Mouse (Mus musculus): ENCODE measurements at regions not wholly inside any gene's neighbourhood (a gene's known extent, or its start where the extent isn't known, plus 50 kb on each side); places are given as distances from the start of the nearest gene placed in this dataset.

DNA sequence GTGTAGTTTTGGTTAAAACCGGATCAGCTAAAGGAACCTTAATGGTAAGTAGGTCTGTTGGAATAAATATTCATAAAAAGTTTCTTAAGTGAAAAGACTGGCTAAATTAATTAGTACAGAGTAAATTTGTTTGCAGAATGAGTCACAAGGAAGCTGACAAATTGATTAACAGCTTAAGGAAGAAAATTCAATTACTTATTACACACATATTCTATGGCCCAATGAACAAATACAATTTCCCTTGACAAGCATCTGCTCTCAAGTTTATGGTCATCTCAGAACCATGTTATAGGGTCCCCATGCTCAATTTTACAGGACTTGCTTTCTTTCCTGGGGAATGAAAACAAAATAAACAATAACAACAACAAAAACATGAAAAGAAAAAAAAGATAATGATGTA is 231.4 kb upstream of the Frg1 start:
- no peak for DNase-seq

DNA sequence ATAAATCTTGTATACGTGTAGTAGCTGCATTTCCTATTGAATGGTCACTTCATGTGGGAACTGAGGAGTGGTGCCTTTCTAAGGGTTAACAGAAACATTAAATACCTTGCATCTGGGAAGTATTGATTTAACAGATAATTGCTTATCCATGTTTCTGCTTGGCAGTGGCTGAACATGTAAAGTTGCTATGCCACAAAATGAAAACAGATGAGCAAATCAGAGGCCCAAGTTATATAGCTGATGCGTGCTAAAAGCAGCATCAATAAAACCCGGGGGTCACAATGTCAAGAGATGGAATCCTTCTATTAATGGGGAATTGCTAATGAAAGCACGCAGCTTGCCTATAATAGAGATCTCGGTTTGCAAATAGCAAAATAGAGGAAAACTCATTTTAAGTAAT is 227.8 kb upstream of the Frg1 start:
- no peak for DNase-seq

DNA sequence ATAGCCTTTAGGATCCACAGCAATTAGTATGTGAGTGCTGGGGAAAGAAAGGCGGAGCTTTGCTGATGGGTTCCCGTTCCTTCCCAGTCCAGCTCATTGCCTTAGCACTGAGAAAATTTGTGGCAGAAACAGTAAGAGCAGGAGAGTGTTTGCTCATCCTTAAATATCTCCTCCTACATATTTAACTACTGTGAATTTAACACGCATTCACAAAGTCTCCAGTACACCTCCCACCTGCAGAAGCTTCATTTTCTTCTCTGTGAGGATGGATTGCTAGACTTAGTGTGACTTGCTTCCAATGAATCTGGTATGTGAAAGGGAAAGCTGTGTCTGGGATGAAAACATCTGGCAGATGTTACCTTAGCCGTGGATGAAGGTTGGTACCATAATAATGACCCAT is 207.0 kb upstream of the Frg1 start:
- no peak for DNase-seq

DNA sequence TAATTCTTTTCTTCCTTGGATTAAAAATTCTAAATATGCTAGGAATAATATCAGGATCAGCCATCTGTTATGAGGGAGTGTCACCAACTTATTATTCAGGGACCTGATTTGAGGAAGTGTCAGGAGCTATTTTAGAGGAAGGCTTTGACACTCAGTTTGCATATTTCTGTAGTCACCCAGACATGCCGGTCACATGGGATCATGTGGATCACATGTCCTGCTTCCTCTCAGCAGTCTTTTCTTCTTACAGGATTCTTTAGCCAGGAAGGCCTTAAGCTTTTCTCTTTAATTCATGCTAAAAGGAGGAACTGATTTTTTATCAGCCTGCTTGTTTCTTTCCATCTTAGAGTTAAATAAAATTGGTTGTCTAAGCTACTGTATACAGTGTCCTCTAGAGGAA is 183.4 kb upstream of the Frg1 start:
- DNase-seq = no peak

DNA sequence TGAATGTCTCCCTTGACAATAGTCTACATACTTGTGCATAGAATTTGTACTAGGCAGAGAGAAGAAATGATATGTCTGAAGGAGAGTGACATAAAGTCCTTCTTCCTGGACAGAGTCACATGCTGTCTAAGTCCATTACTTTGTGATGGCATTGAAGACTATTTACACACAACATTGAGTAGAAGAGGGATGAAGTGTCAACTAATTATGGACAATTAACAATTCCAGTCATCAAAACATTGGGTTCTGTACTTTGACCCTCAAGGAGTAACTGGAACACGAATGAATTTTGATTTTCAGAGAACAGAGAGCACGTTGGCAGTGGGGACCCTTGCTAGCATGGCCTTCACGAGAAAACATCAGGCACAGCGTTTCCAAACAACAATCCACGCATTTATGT is 177.6 kb upstream of the Frg1 start:
- no peak for DNase-seq

DNA sequence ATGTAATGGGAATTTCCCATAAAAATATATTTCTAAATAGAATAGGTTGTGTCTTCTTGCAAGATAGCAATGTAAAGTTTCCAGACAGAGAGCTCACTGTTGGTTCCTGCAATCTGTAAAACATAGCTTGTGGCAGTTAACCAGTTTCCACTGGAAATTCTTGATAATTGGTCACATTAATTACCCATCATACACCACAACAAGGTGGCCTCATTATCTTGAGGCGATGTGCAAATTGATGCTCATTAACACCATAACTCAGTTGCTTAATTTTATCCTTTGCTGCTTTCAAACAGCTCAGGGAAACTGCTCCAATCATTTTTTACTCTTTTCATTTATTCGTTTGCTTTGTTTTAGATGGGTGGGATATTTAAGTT is 176.8 kb upstream of the Frg1 start:
- no peak for DNase-seq

DNA sequence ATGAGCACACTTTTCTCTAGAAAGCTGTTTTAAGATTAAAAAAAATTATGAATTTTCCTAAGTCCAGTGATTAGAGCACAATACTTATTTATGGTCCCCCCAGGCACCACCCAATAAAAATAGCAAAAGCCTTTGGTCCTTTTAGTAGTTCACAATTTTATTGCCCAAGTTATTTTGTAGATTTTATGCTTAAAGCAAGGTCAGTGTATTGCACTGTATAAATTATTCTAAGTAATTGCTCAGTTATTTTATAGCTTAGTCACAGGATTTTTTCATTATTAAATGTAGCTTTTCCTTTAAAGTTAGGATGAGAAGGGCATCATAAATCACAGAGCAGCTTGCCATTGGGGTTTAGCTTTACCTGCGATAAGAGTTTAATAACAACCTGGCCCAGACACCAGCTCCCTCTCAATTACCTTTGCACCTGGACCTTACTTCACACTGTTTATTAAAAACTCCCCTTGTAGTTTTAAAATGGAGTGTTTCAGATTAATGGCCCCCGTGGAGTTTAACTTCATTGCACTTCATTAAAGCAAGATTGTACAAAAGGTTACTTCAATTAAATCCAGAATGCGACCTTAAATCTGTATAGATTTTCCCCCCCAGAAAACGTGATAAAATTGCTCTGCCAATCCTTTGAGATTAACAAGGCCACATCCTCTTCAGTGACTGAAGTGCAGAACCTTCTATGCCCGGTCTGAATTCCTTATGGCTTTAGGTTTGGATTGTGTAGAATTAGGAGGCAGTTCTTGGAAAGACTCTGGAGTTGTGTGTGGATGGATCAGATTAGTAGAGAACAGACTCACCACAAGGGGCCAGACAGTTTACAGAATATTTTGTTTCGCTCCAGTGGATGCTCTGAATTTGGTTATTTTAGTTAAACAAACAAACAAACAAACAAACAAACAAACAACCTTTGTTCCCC is 176.1 kb upstream of the Frg1 start:
- DNase-seq = no peak

DNA sequence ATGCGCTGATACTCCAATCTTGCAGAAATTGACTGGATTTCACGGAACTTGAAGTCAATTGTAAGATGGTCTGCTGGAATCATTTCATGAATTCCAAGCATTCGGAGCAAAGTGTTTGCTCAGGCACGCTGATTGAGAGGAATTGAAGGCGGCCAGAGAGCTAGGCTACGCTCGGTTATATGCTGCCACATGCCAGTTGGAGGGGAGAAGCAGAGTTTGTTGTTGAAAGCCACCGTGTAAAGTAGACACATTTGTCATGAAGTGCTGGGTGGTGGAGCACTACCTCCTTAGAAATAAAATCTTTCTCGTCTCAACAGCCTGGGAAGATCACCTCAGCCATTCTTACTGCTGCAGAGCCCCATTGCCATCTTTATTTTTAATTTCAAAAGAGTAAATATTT is 175.3 kb upstream of the Frg1 start:
- no peak for DNase-seq

DNA sequence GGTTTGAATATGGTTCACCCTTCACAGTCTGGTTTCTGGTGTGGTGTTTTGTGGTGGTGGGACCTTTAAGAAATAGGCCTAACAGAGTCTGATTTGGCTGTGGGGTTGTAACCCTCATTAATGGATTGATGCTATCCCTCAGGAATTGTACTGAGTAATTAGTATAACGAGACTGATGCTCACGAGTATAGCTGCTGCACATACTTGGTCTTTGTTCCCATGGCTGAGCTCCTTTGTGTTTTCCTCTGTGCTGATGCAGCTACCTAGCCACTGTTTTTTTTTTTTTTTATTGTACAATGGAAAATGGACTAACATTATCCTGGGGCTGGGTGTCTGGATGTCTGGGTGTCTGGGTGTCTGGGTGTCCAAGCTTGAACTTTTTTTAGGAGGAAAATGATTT is 171.3 kb upstream of the Frg1 start:
- no peak for DNase-seq

DNA sequence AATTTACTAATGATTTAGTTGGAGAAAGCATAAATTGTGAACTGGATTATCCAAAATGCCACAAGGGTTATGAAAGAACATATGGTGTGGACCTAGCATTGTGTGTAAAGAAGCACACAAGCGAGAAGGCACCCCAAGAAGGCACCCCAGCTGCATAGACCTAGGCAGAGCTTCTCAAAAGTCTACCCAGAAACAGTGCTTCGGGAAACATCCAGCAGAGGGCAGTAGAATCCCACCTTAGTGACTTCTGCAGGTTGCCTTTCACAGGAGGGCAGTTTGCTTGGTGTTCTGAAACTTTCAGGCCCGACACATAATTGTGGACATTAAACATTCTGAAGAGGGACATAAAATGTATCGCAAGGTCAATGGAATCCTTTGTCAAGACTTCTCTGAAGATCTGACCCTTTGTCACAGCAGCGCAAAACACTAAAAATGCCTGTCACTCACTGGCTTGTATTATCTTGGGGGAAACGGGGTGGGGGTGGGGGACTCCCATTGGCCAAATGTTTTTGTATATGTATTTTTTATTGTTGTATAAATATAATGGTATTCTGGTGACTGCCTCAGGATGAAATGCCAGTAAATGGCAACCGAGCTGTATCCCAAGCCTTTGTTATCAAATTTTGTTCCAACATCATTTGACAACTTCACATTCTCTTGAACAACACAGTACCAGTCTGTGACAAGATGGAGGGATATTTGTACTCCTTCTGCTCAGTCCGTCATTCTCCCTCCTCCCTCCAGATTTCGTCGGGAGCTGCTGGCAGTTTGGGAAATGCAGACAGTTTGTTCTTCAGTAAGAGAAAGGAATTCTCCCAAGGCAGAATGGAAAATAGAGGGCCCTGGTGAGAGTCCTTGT is 156.4 kb upstream of the Frg1 start:
- DNase-seq = peak; percentile 49

DNA sequence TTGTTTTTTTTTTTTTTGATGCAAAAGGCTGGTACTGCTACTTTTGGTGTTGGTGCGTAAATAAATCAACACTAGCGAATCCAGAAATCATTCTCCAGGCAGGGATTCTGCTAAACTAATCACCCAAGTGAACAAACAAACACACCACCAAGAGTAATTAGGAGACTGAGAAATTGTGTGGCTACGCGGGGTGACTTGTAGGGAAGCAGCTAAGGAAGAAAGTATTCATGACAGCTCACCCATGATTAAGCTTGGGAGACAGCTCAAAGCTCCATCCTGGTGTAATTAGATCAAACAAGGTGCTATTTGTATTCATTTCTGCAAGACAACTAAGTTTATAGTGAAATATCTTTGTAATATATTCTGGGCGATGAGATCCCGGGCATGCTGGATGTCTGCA is 153.7 kb upstream of the Frg1 start:
- no peak for DNase-seq

DNA sequence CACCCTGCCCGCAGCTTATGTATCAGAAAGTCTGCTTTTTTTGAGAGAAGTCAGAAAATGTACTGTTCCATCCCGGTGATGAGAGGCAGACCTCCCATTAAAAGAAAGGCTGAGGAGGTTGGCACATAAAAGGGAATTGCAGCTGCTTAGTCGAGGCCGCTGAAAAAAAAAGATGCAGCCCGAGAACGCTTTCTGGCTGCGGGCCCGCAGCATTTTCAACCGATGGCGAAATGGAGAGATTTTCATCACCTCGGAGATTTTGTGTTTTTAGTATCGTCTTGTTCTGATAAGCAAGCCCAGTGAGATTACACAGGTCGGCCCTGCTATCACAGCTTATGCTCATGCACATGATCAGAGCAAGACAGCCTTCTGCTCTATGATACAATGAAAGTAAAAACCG is 145.1 kb upstream of the Frg1 start:
- DNase-seq = no peak

DNA sequence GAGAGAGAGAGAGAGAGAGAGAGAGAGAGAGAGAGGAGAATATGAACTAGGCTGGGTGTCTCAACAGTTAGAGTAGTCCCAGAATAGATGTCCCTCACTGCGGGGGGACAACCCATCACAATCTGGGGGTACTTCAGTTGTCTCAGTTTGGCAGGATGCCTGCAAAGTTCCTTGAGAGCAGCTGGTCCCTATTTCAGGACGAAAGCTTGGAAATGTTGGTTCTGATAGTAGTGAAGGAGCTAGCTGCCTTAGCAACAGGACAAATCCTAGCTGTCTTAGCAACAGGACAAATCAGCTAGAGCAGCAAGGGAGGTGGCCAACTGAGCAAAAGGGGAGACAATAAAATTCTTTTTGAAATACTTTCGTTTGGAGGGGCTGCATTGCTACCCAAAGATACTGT is 139.9 kb upstream of the Frg1 start:
- DNase-seq = no peak

DNA sequence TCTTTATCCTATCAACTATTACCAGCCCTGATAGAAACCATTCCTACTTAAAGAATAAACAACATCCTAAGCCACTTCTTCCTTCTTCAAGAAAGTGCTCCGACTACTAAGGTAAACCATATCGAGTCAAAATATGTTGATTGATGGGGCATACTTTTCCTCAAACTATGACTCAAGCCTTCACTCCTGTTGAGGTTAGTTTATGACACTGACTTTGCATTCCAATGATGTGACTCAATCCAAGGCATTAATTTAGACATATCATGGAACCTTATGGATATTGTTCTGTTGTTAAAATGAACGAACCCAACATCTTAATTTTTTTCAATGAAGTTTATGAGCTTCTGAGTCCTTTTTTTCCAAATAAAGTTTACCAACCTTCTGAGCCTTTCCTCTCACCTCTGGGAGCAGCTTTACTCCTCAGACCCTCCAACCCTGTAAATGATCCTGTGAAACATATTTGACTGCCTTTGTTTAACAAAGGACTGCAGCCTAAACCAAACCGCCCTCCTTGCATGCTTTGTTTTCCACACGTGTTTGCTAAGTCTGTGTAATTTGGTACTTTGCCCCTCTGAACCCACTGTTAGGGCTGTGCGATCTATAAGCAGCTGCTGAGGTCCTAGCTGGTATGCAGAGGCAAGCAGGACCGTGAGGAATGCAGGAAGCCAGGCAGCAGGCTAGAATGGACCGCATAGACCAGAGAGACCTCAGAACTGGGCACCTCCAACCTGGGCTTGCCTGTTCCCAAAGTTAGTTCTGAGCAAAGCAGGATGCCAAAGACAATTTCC is 136.1 kb upstream of the Frg1 start:
- DNase-seq = no peak

DNA sequence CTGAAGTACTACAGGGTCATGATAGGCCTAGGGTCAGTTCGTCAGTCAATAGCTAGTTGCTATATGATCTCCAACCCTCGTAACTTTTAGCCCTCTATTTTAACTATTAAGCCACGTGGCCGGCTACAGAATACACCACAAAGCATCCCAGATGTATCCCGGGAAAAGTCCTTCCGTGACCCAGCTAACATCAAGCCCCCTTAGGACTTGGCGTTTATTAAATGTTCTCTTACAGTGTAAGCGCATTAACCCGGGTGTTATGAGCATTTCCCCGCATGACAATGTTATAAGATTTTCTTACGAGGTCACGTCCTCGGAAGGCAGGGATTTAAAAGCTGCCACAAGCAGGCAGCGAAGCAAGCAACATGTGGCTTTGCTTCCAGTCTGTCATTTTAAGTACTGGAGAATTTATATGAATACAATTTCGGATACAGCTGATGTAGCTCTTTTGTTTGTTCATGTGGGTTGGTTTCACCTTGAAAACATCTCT is 135.1 kb upstream of the Frg1 start:
- no peak for DNase-seq

DNA sequence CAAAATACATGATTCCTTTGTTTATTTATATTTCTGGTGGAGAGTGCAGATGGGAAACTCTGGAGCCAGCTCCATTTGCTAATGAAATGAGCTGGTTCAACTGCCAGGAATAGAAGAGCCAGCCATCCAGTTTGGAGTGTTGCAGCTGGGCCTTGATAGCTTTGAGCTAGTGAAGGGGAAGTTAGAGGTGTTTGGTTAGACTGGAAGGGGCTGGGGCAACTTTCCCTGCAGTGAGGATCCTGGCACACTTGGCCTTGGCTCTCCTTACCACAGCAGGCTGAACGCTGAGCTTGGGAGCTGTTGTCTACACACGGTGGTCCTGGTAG is 133.2 kb upstream of the Frg1 start:
- DNase-seq = no peak

DNA sequence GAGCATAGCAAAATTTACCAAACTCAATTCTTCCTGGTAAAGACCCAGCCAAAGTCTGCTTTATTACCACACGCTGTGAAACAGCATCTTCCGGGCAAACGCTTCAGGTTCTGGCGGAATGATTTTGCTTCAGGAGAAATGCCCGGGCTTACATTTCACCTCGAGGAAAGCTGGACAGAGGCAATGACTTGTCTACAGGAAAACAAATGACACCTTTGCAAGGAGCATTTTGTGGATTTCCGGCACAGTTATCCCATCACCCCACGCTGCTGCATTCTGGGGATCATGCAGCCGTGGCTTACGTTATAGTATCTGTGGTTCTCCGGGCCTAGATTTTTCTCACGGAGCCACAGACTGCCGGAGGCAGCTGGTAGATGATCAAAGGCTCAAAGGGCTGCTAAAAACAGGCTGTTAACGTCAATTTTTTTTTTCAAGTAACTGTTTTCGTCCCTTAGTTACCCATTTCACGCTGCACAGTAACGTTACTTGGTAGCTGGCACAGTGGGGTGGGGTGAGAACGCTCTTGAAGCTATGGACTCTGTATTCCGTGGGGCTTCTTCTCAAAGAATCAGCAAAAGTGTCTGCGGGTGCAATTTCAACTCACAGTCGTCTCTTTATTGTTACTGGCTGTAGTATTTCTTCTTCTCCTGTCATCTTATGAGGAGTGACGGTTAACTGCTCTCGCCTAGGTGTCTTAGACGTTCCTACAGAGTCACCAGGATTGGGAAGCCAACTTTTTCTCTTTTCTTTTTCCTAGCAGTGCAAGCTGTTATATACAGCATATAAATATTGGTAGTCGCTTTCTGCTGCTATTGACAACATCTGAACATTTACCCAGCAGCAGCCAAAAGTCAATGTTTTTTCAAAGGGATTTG is 132.6 kb upstream of the Frg1 start:
- no peak for DNase-seq

DNA sequence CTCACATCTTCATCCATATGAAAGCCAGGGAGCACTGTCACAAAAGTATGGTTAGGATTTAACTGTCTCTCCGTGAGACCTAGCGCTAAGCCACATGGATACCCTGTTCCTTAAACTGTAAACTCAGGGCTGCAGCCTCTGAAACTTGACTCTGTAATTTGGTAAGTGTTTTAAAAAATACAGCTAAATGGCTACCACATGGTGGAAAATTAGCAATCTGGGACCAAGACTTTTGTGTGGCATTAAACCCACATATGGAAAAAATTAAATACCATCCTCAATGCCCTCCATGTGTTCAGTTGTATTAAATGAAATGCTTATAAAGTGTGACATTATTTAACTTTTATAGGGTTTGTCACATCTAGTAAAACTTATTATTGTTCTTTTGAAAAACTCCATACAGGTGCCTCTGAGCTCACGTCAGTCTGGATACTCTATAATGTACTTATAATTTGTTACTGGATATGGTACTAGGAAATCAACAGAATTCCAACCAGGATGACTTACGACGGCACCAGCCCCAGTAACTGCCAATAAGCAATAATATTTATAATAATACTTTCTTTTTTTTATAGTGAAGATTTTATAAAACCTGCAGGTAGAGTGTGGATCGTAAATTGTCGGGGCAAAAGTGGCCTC is 131.0 kb upstream of the Frg1 start:
- DNase-seq = no peak

DNA sequence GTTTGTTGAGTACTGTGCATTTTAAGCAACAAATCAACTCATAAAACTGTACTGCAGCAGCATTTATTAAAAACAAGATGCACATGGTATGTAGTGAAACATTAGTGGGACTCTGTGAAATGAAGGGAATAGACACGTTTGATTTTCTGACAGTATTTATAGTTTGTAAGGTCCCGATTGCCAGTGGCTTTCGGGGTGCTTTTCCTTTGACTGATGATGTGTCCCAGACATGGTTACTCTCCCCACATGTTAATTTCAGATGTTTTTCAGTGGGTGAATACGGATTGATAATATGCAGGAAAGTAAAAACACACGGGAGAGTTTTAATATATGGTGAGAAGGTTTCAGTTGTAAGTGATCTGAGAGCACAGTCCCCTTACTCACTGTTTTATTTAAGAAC is 115.3 kb upstream of the Frg1 start:
- DNase-seq = no peak

DNA sequence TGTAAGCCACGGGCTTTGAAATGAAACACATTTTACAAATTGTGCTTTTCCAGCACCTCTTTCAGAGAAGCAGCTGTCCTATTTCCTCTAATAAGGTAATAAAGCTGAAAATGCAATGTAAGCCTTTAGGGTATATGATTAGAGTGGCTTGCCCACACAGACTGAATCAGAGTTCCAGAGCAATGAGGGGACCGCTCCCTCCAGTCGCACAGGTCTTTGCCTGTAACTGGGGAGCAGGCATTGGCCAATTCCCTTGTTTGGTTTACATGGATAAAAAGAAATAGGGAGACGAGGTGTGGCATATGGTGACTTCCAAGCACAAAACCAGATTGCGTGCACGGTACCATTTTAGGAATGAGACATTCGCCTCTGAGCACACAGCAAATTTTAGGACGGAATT is 112.7 kb upstream of the Frg1 start:
- DNase-seq = no peak

DNA sequence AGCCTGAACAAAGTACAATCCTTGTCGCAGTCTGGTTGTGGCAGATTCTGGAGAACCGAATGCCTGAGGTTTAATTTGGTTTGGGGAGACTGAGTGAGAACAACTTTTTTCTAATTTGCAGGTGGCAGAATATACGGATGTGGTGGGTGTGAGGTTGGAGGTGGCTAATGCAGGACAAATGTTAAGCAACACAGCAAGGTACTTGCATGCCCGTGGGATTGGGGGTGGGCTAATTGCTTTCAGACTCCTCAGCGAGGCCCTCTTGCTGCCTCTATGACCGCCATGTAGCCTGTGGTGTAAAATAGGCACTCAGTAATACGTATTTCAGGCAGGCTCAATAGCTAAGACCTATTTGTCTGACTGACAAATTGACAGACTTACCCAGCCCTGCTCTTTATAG is 109.4 kb upstream of the Frg1 start:
- no peak for DNase-seq

DNA sequence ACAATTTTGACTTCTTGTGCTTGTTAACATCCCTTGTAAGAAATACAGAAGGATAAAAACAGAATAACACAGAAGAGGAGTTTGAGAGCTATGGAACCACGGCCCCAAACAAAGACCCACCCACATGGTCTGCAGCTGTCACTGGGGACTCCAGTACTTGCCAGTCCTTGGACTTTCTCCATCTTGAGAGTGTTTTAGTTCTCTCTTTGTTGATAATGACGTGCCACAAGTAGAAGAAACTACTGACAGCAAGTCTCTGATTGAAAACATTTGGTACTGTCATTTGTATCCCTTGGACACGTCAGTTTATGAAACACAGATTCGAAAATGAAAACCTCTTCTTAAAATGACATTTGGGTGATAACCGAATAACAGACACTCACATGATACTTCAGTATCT is 68.3 kb upstream of the Frg1 start:
- DNase-seq = no peak

Measured in cerebellum, adult 8-10 months (tissue).